Mouse (Mus musculus) megakaryocyte, adult 5-6 weeks (primary cell): ENCODE measurements around the gene Mtmr14. TPM values are rescaled to one million over a fixed set of nuclear protein-coding genes. Genes with fewer than 3 reads are reported as not detected.

ENCODE experiments used
- ATAC-seq: 2 replicates; pipeline ENCODE4 v1.8.0; 2016; ENCODE audit warnings: mild to moderate bottlenecking, inconsistent platforms; ENCODE audit not compliant: poor library complexity, severe bottlenecking
- total RNA-seq, 2 experiments: library from RNA; stranded (forward) in 1 of 2; stranded (reverse) in 1 of 2; fragments of 153-499, 151-499 nt in 1 of 2; fragments of 221-1000, 200-1000 nt in 1 of 2; gene quantifications; 2 replicates each; pipeline versions ENCODE4 v1.2.3 to v1.2.4; 2015 to 2017

Mtmr14 gene
- total RNA-seq, 2 experiments from 2014 or later, result 30.6 to 56.5 TPM

DNA sequence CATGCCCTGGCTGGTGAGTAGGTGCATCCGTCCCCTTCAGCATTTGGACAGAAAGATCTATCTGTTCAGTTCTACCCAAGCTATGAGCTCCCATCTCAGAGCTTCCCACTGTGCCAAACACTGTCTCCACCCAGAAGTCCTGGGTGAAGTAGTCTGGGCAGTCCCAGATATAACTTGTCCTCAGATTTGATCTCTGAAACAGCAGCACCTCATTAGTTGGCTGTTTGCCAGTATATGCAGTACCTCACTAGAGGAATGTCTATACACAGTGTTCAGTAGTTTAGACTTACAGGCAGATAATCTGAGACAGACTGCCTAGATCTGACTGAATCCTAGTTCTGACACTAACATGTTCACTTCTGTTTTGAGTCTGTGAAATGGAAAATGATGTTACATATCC is 91.8 kb downstream of the Mtmr14 start:
- ATAC-seq, result no peak

- ATAC-seq, result peak; percentile 64
These were observed 92.9 kb downstream of the Mtmr14 start for GRCm38 (mm10) chr6:113330547-113330946.

Other genes starting within 250 kb of the Mtmr14 start
- gene Thumpd3, start 191.6 kb upstream of the Mtmr14 start, total RNA-seq (2015), result 50.0 and 50.4 TPM in 2 replicates
- 40.8 and 48.5 TPM in 2 replicates for gene Thumpd3, start 191.6 kb upstream of the Mtmr14 start, total RNA-seq (2017)
- gene Setd5, start 160.5 kb upstream of the Mtmr14 start, total RNA-seq (2015), result 81.1 and 84.2 TPM in 2 replicates
- gene Setd5, start 160.5 kb upstream of the Mtmr14 start, total RNA-seq (2017), result 46.1 and 63.6 TPM in 2 replicates
- 0.18 TPM in 1 of 2 replicates, not detected in the other for gene Lhfpl4, start 42.5 kb upstream of the Mtmr14 start, total RNA-seq (2015)
- gene Lhfpl4, start 42.5 kb upstream of the Mtmr14 start, total RNA-seq (2017), result not detected in 2 replicates
- gene Cpne9, start 44.5 kb downstream of the Mtmr14 start, total RNA-seq (2015), result 0.20 and 0.30 TPM in 2 replicates
- gene Cpne9, start 44.5 kb downstream of the Mtmr14 start, total RNA-seq (2017), result 0.15 and 0.45 TPM in 2 replicates
- gene Brpf1, start 69.3 kb downstream of the Mtmr14 start, total RNA-seq (2015), result 47.0 and 47.6 TPM in 2 replicates
- 54.7 and 64.4 TPM in 2 replicates for gene Brpf1, start 69.3 kb downstream of the Mtmr14 start, total RNA-seq (2017)
- 10.6 and 12.0 TPM in 2 replicates for gene Ogg1, start 89.1 kb downstream of the Mtmr14 start, total RNA-seq (2015)
- 5.5 and 10.3 TPM in 2 replicates for gene Ogg1, start 89.1 kb downstream of the Mtmr14 start, total RNA-seq (2017)
- 31.8 and 39.6 TPM in 2 replicates for gene Camk1, start 106.1 kb downstream of the Mtmr14 start, total RNA-seq (2015)
- 57.6 and 68.3 TPM in 2 replicates for gene Camk1, start 106.1 kb downstream of the Mtmr14 start, total RNA-seq (2017)
- gene Tada3, start 140.0 kb downstream of the Mtmr14 start, total RNA-seq (2015), result 20.1 and 23.6 TPM in 2 replicates
- 14.1 and 15.9 TPM in 2 replicates for gene Tada3, start 140.0 kb downstream of the Mtmr14 start, total RNA-seq (2017)
- 255 and 284 TPM in 2 replicates for gene Arpc4, start 140.3 kb downstream of the Mtmr14 start, total RNA-seq (2015)
- 427 and 451 TPM in 2 replicates for gene Arpc4, start 140.3 kb downstream of the Mtmr14 start, total RNA-seq (2017)
- gene Ttll3, start 151.4 kb downstream of the Mtmr14 start, total RNA-seq (2015), result 6.2 and 7.2 TPM in 2 replicates
- 7.7 and 9.9 TPM in 2 replicates for gene Ttll3, start 151.4 kb downstream of the Mtmr14 start, total RNA-seq (2017)
- 2.5 and 6.2 TPM in 2 replicates for gene Rpusd3, start 181.5 kb downstream of the Mtmr14 start, total RNA-seq (2015)
- gene Rpusd3, start 181.5 kb downstream of the Mtmr14 start, total RNA-seq (2017), result 2.5 and 3.0 TPM in 2 replicates
- not detected in 2 replicates for gene Cidec, start 197.9 kb downstream of the Mtmr14 start, total RNA-seq (2015)
- gene Cidec, start 197.9 kb downstream of the Mtmr14 start, total RNA-seq (2017), result not detected in 2 replicates
- 34.2 and 43.6 TPM in 2 replicates for gene Jagn1, start 204.7 kb downstream of the Mtmr14 start, total RNA-seq (2015)
- 11.0 and 12.7 TPM in 2 replicates for gene Jagn1, start 204.7 kb downstream of the Mtmr14 start, total RNA-seq (2017)
- not detected in 2 replicates for gene Il17re, start 220.6 kb downstream of the Mtmr14 start, total RNA-seq (2015)
- gene Il17re, start 220.6 kb downstream of the Mtmr14 start, total RNA-seq (2017), result not detected in 2 replicates
- gene Il17rc, start 233.6 kb downstream of the Mtmr14 start, total RNA-seq (2015), result not detected in 2 replicates
- gene Il17rc, start 233.6 kb downstream of the Mtmr14 start, total RNA-seq (2017), result not detected in 2 replicates
- gene Creld1, start 245.5 kb downstream of the Mtmr14 start, total RNA-seq (2015), result 0.27 and 2.1 TPM in 2 replicates
- gene Creld1, start 245.5 kb downstream of the Mtmr14 start, total RNA-seq (2017), result 1.9 and 3.4 TPM in 2 replicates